Mouse (Mus musculus) gastrocnemius, adult 18-20 months (tissue): ENCODE results near the gene Ctrc. TPM values are rescaled to one million over a fixed set of nuclear protein-coding genes. Genes with fewer than 3 reads are reported as not detected.
A peak's percentile ranks its signal among the peaks of the same experiment; 100 is the strongest.

Experiments used
- DNase-seq: peaks from one replicate; pipeline ENCODE4 v3.0.0; 2021; ENCODE audit warnings: low spot score
- total RNA-seq, 2 experiments: library from RNA; stranded (reverse); gene quantifications; 2 replicates each; pipeline ENCODE4 v1.2.3; 2021

The Ctrc gene
- total RNA-seq, 2 experiments from 2014 or later: not detected

DNA sequence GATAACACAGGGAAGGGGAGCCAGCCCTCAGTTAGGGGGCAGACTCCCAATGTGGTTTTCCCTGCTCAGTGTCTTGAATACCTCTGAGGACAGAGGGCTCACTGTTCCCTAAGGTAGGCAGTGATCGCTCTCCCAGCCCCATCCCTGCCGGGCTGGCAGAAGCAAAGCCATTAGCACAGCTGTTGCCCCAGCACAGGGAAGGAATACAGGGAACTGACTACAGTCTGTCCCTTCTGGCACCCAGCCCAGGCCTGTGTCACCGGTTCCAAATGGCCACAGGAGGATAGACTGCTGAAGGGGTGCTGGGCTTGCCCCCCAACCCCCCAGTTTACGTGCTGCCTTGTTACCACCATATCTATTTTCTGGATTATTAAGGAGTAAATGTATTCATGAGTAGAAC lies 21.3 kb upstream of the Ctrc start:
- DNase-seq: no peak

DNA sequence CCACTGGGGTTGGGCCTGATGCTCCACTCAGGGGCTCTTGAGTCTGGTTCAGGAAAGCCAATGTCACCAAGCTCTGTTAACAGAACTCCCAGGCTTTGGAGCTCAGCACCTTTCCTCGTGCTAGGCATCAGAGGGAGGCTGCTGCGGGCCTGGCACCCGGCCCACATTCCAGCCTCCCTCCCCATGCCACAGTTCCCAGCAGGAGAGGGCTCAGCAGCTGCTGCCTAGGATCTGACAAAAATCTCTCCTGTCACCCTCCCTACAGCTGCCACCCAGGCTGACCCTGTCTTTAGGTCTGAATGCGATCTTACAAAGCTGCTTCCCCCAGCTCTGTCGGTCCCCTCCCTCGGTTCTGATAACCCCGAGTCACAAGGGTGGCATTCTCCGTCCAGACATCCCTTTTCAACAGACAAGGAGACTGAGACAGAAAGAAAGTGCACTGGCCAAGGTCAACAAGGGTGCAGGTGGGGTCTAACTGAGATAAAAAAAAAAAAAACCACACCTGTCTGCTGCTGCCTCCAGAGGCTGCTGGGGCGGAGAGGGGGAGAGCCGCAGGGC lies 20.9 kb upstream of the Ctrc start:
- no peak for DNase-seq

DNA sequence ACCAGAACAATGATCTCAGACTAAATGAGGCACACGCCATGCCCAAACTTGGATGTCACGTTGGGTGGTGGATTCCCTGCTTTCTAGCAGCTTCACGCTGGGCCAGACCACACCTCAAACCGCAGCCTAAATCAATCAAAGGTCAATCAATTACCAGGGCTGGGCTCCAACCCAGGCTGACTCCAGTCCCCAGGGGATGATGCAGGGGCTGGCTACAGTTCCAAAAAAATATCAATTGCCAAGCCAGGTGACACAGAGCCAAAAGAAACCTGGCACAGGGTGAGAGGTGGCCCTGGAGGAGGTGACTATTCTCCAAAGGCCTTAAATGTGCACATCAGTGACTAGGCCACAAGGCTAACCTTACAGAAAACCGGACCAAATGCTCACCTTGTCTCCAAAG lies 19.4 kb upstream of the Ctrc start:
- no peak for DNase-seq

DNA sequence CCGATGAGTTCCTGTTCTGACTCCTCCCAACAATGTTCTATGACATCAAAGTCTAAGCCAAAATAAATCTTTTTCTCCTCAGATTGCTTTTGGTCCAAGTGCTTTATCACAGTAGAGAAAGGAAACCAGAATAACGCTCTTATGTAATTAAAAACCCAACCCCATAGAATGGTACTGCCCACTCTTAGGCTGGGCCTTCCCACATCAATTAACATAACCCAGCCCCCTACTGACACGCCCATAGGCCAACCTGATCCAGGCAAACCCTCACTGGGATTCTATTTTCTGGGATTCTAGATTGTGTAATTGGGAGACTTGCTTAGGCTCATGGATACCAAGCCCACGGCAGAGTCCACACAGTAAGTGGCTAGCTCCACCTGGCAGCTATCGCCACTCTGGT lies 18.8 kb upstream of the Ctrc start:
- DNase-seq: no peak

DNA sequence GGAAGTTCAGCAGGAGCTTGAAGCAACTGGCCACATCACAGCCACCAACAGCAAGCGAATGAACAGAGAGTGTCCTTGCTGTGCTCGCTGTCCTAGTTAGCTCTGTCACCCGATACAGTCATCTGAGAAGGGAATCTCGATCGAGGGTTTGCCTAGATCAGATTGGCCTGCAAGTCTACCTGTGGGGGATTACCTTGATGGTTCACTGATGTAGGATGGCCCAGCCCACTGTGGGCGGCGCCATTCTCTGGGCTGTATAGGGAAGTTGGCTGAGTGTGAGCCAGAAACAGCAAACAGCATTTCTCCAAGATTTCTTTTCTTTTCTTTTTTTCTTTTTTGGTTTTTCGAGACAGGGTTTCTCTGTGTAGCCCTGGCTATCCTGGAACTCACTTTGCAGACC lies 18.3 kb upstream of the Ctrc start:
- DNase-seq: no peak

DNA sequence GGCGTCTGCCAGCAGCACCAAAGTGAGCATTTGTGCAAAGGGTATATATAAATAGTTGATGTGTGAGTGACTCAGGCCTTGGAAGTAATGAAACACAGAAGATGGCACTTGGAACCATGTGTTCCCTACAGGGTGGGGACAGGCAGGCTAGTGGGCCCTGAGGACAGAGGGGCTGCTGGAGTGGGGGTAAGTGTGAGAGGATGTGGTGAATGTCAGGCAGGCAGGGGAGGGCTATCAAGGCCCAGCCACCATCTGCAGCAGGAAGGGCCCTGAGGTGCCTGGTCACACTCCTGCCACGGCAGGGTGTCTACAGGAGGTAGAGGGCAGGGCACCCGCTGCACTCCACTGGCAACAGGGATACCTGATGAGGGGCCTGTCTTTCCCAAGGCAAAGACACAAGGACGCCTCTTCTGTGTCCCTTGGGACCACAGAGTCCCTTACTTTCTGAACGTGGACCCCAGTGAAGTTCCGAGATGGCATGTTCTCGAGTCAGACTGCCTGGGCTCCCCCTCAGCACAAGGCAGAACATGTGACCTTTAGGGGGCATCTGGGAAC lies 17.6 kb upstream of the Ctrc start:
- DNase-seq: no peak

DNA sequence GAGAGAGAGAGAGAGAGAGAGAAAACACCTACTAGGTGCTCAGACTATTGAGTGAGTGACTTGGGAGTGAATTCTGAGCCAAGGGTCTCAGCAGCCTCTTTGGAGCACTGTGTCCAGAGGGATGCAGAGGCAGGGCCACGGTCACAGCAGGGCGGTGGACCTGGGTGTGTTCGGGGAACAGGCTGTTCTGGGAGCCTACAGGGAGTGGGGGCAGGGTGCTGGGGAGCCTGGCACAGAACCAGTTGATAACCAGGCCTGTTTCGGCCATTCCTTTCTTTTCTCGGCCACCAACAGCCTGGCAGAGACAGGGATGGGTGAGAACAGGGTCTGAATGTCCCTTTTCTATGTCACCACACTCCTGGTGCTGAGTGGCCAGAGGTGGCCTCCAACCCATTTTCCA lies 16.7 kb upstream of the Ctrc start:
- DNase-seq: no peak

DNA sequence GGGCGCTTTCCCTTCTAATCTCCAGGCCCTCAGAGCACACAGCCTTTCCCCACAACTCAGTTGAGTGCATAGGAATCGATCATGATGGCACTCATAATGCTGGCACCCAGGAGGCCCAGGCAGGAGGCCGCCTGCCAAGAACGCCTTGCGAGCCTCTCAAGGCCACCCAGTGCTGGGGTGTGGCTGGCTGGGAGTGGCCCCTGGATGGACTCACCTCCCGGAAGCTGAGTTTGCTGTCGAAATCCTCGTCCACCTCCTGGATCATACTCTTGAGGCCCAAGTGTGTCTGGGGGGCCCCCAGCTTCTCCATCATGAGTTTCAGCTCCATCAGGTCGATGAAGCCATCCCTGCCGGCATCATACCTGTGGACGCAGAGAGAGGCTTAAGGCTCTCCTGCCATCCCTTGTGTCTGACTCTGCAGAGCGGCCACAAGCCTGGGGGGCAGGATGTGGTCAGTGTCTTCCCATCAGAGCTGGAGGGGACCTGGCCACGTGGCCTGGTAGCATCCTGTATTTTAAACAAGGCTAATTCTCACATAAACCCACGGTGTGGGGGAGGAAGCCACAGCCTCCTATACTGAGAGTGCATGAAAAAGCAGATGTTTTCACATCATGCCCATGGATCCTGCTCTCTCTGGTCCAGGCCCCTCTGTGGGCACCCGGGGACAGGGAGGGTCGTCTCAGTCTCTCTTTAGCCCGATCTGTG lies 15.6 kb upstream of the Ctrc start:
- no peak for DNase-seq

DNA sequence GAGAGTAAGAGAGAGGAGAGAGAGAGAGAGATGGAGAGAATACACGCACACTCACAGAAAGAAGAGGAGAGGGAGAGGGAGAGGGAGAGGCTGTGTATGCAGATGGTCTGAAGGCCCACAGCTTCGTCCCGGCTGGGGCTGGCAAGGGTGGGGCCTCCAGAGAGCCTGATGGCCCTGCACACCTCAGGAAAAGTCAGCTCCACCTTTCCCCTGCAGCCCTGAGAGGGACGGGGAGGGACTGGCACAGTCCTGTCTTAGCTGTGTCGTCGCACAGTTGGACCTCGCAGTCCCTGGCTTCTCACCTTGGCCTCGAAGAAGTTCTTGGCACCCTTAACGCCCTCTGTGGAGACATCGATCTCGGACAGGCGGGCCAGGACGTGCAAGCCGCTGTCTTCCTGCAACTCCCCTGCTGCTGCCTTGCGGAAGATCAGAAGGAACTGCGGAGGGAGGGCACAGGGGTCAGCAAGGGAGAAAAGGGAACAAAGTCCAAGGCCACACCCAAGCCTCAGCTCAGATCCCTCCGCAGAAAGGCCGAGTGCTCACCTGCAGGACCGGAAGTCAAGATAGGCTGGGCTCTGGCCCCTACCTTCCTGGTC lies 14.2 kb upstream of the Ctrc start:
- DNase-seq: no peak

DNA sequence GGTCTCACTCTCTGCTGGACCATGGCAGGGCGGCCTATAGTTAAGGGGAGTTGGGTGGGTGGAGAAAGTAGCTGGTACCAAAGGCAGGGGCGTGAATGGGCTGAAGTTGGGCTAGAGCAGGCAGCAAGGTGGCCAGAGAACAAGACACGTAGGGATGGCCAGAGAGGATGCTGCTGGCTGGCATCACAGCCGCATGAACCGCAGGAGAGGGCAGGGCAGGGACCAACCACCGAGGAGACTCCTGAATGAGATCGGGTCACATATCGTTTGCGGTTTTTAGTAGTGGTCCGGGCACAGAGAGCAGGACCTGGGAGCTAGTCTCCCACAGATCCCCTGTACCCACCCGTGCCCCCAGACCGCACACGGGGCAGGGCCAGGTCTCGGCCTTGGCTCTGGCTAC lies 13.2 kb upstream of the Ctrc start:
- no peak for DNase-seq

DNA sequence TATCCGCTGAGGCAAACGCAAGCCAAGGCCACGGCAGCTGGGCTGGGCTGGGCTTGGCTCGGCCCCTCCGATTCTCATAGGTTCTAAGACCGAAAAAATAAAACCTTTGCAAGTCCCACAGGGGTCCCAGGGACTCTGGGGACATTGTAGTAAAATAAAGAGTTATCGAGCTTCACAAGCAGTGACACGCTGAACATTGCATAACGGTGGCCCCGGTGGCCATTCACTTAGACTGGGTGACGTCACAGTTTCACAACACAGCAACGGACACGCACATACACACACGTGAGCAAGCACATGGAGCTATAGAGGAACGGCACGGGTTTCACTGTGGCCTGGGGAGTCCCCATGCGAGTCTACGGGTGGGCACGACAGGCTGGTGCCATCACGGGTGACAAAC lies 12.3 kb upstream of the Ctrc start:
- peak; percentile 36 for DNase-seq

DNA sequence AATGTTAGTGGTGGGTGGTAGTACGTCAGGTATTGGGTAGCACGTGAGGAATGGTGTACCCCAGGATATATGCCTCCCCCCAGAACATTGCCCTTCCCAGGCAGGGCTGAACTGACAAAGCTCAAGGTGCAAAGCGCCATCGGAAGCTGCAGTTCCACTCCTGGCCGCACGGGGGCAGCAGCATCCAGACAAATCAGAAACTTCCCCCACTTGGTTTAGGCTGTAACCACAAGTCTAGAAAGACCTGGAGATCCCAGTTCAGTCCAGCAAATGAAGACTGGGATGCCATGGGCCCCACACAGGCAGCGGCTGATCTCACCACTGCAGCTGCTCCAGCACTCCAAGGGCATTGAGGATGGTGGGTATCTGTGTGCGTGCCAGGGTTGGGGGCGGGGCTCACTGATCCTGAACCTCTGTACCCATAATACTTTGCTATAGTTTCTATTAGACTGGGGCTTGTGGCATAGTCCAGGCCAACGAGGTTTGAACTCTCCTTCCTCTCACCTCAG lies 11.3 kb upstream of the Ctrc start:
- peak; percentile 77 for DNase-seq

DNA sequence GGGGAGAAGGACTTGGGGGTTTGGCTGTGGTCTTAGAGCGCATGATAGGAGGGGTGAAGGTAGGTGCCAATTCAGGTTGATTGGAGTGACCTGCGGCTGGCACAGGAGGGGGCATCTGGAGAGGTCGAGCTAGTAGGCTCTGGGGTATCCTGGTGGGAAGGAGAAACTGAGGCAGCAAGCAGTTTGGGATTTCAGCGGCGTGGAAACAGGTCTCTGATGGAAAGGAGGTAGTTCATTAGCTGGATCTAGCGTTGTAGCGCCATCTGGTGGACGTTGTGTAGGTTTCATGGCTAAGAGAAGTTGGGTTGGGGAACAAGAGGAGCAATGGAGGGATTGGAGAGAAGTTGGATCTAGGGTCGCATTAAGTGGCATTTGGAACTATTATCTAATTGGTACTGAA lies 7.3 kb upstream of the Ctrc start:
- peak; percentile 59 for DNase-seq

DNA sequence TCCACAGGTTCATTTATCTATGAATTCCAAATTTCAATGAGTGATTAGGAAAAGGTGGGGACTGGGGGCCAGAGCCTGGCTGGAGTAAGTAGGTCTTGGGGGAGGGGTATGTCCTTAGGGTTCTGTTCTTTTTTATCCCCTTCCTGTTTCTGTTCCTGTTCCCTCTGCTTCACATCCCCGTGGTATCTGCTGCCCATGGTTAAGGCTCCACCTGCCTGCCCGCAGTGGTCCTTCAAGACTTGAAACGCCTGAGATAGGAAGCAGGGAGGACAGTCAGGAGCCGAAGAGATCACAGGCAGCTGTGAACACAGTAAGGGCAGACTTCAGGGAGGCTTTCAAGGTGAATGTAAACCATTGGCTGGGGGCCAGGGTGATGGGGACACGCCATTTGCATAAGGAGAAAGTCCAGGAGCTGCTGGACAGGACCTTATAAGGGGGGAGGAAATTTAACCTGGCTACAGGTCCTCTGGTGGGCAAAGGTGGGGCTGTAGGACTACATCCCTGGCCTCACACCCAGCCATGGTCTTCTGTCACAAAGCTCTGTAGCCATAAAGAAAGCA lies 11.5 kb downstream of the Ctrc start:
- no peak for DNase-seq

DNA sequence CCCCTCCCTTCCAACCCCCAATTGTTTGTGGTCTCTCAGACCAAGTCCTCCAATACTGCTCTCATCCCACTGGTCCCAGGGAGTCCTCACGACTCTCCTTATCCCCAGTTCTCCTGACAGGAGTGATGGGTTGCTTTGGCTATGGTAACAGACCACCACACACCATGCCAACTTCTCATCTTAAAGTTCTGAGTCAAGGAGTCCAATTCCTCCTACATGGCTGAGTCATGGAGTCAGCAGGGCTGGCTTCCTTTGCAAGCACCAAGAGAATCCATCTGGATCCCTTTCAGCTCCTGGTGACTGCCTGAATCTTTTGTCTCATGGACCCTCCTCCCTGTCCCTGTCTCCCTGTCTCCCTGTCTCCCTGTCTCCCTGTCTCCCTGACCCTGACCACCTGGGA lies 12.2 kb downstream of the Ctrc start:
- DNase-seq: no peak

DNA sequence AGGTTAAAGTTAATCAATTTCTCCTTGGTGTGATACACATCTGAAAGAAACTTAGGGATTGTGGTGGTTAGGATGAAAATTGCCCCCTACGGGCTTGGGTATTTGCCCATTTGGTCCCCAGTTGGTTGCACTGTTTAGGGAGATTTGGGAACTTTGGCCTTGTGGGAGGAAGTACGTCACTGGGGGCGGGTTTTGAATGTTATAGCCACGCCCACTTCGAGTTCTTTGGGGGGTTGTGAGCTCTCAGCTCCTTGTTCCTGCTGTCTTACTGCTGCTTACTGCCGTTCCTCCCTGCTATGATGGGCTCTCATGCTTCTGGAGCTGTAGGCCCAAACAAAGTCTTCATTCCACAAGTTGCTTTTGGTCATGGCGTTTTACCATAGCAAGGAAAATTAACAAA lies 14.8 kb downstream of the Ctrc start:
- DNase-seq: no peak

DNA sequence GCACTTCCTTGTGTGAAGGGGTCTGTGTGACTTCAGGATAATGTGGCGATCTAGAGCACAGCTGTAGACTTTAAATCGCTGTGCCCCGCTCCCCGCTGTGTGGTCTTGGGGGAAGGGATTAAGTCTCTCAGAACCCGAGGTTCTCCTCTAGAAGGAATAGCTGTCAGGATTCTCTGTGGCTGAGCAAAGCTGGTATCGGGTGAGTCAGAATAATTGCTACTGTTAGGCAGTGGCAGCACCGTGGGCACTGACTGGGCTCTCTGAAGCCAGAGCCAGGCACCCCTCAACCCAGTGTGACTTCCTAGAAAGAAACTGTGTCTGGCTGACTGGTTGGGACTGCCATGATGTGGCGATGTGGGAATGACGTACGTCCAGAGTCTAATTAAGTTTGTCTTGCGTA lies 15.8 kb downstream of the Ctrc start:
- DNase-seq: no peak

DNA sequence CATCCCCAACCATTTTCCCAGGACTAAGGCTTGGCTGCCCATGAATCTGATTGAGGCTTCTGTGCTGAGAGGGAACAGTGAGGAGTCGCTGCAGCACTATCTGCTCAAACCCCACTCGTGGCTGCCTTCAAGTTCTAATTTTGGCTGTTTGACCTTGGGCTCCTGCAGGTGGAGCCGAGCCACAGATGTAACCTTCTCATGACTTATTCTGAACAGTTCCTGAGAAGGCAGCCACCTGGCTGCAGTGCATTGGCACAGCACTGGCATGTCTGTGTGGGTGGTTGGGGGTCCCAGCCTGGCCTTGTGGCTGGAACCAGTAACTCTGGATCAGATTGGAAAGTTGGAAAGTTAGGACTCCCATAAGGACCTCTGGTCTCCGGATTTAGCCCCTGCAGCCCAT lies 18.0 kb downstream of the Ctrc start:
- DNase-seq: no peak

DNA sequence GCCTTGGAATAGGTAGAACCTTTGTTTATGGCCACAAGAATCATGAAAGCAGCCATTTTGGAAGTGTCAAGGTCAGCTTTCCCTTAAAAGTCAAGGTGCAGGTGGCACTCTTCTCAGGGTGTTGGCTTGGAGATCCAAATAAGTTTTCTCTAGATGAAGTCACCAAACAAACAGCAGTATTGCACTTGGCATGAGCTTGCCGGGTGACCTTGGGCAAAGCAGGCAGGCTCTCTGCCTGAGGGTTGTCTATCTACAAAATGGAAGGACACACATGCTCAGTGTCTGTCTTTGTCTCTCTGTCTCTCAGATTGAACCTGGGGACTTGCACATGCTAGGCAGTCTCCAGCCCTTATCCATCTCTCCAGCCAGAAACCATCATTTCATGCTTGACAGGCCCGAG lies 18.8 kb downstream of the Ctrc start:
- DNase-seq: no peak

DNA sequence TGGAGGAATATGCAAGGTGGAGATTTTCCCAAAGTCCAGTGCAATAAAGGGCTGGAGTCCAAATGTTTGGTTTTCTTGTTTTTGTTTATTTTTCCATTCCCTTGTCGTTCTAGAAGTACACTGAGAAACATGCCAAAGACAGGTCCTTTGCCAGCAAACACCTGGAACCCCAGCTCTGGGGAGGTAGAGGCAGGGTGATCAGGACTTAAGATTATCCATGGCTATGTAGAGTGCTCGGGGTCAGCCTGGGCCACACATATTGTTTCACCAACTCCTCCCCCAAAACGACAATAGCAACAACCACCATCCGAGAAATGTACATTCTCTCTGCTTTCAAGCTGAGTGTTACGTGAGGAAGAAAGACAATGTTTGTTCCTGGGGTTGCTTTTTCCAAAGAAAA lies 20.1 kb downstream of the Ctrc start, which contains the start of gene Cela2a:
Cela2a (minus strand) TSS at position 101 of the 400 bp plus-strand sequence.
- no peak for DNase-seq

DNA sequence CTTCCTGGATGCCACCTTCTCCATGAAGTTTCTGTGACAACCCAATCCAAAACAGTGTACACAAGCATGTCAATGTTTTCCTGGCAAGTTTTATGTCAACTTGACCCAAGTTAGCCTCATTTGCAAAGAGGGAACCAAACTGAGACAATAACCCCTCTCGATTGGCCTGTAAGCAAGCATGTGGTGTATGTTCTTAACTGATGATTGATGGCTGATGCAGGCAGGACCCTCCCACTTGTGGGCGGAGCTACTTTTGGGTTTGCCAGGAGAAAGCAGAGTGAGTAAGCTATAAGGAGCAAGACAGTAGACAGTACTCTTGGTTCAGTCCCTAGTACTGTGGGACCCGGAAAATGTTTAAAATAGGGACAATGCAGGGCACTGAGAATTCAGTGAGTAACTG lies 23.2 kb downstream of the Ctrc start:
- no peak for DNase-seq

DNA sequence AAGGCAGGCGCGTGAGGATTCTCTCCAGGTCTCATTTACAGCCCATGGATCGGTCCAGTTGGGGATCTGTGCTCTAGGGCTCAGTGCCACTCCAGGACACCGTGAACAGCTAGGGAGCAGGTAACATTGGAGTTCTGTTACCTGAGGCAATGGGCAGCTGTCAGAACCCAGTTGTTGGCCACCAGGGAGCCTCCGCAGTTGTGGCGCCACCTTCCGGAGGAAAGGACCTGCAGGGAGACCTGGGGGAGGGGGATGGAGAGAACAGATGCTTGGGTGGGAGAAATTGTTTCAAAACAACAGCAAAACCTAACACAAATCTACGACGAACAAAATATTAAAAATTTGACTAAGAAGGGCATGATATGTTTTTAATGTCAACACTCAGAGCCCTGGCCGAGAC lies 24.1 kb downstream of the Ctrc start:
- peak; percentile 15 for DNase-seq
